Mouse (Mus musculus) heart, postnatal 4 days (tissue): ENCODE measurements around the gene Tlr11. TPM values are rescaled to one million over a fixed set of nuclear protein-coding genes. Genes with fewer than 3 reads are reported as not detected.

Experiments
- DNase-seq: peaks from one replicate; pipeline ENCODE4 v3.0.0; 2021
- total RNA-seq, 2 experiments: library from RNA; stranded (reverse); gene quantifications; 2 replicates each; pipeline ENCODE4 v1.2.3; 2021

Gene Tlr11
- not detected for total RNA-seq

GRCm38 (mm10) chr14:50357593-50357992, at the start of gene Tlr11:
Tlr11 (plus strand) TSS chr14:50357914.
- DNase-seq = no peak

GRCm38 (mm10) chr14:50326661-50327060, 31.1 kb upstream of the Tlr11 start, which contains the start of gene Olfr734:
Olfr734 (minus strand) TSS chr14:50326761.
- DNase-seq = no peak

GRCm38 (mm10) chr14:50348796-50349195, 8.9 kb upstream of the Tlr11 start, which contains the start of gene Olfr735:
Olfr735 (minus strand) TSS chr14:50348872.
- no peak for DNase-seq

GRCm38 (mm10) chr14:50352438-50352837, 5.3 kb upstream of the Tlr11 start:
- peak; percentile 12 for DNase-seq

GRCm38 (mm10) chr14:50356725-50357124, 989 bp upstream of the Tlr11 start:
- DNase-seq = no peak

GRCm38 (mm10) chr14:50360480-50360879, 2.8 kb downstream of the Tlr11 start:
- no peak for DNase-seq

- DNase-seq = no peak
Observed at GRCm38 (mm10) chr14:50363561-50363960, 5.8 kb downstream of the Tlr11 start.

GRCm38 (mm10) chr14:50380863-50381262, 23.1 kb downstream of the Tlr11 start, which contains the start of gene Olfr736:
Olfr736 (plus strand) TSS chr14:50381163.
- DNase-seq = no peak

GRCm38 (mm10) chr14:50407268-50407667, 49.6 kb downstream of the Tlr11 start, which contains the start of gene Olfr738:
Olfr738 (plus strand) TSS chr14:50407568.
- DNase-seq = no peak

Other genes with a start within 250 kb of the Tlr11 start
- gene Olfr727, start 234.7 kb upstream of the Tlr11 start, total RNA-seq = not detected
- gene Olfr728, start 215.2 kb upstream of the Tlr11 start, total RNA-seq = not detected
- gene Olfr729, start 205.0 kb upstream of the Tlr11 start, total RNA-seq = not detected
- not detected for gene Olfr730, start 169.7 kb upstream of the Tlr11 start, total RNA-seq
- gene Olfr731, start 116.0 kb upstream of the Tlr11 start, total RNA-seq = not detected
- gene Olfr732, start 73.7 kb upstream of the Tlr11 start, total RNA-seq = not detected
- gene Olfr733, start 56.4 kb upstream of the Tlr11 start, total RNA-seq = not detected
- not detected for gene Olfr734, start 31.2 kb upstream of the Tlr11 start, total RNA-seq
- not detected for gene Olfr735, start 9.0 kb upstream of the Tlr11 start, total RNA-seq
- gene Olfr736, start 23.2 kb downstream of the Tlr11 start, total RNA-seq = not detected
- gene Olfr738, start 49.7 kb downstream of the Tlr11 start, total RNA-seq = not detected
- not detected for gene Olfr739, start 60.7 kb downstream of the Tlr11 start, total RNA-seq
- gene Olfr740, start 87.6 kb downstream of the Tlr11 start, total RNA-seq = not detected
- not detected for gene Olfr741, start 114.8 kb downstream of the Tlr11 start, total RNA-seq
- not detected for gene Olfr742, start 145.7 kb downstream of the Tlr11 start, total RNA-seq
- gene Olfr743, start 163.9 kb downstream of the Tlr11 start, total RNA-seq = not detected